Mouse (Mus musculus) brain, adult 2 months (tissue): ENCODE data around the gene Epgn.

ENCODE experiments used
- DNase-seq: peaks from one replicate; pipeline ENCODE4 v3.0.0; 2011; ENCODE audit warnings: low read depth, low spot score

The Epgn gene

GRCm38 (mm10) chr5:91027164-91027563 lies at the start of gene Epgn:
Gene Epgn, plus strand, starts transcription at chr5:91027464.
- no peak for DNase-seq

GRCm38 (mm10) chr5:90980297-90980696 lies 47.0 kb upstream of the Epgn start:
- DNase-seq: peak; percentile 35

- no peak for DNase-seq
Measured at GRCm38 (mm10) chr5:90987605-90988004, 39.7 kb upstream of the Epgn start.

- DNase-seq: no peak
Measured at GRCm38 (mm10) chr5:90988149-90988548, 39.1 kb upstream of the Epgn start.

- no peak for DNase-seq
Measured at GRCm38 (mm10) chr5:90988592-90988991, 38.7 kb upstream of the Epgn start.

GRCm38 (mm10) chr5:90999942-91000341 lies 27.3 kb upstream of the Epgn start:
- no peak for DNase-seq

- no peak for DNase-seq
Measured at GRCm38 (mm10) chr5:91015216-91015615, 12.0 kb upstream of the Epgn start.

GRCm38 (mm10) chr5:91023114-91023513 lies 4.2 kb upstream of the Epgn start:
- no peak for DNase-seq

GRCm38 (mm10) chr5:91027840-91028239 lies 576 bp downstream of the Epgn start:
- DNase-seq: no peak

GRCm38 (mm10) chr5:91030629-91031028 lies 3.4 kb downstream of the Epgn start:
- peak; percentile 12 for DNase-seq

- DNase-seq: no peak
Measured at GRCm38 (mm10) chr5:91035341-91035740, 8.1 kb downstream of the Epgn start.

GRCm38 (mm10) chr5:91036628-91037027 lies 9.4 kb downstream of the Epgn start:
- DNase-seq: no peak

- DNase-seq: no peak
Measured at GRCm38 (mm10) chr5:91037756-91038155, 10.5 kb downstream of the Epgn start.

- DNase-seq: peak; percentile 33
Measured at GRCm38 (mm10) chr5:91038547-91038946, 11.3 kb downstream of the Epgn start.

GRCm38 (mm10) chr5:91038963-91039362 lies 11.7 kb downstream of the Epgn start:
- no peak for DNase-seq

- no peak for DNase-seq
Measured at GRCm38 (mm10) chr5:91047987-91048386, 20.7 kb downstream of the Epgn start.

GRCm38 (mm10) chr5:91048397-91048796 lies 21.1 kb downstream of the Epgn start:
- DNase-seq: no peak

- DNase-seq: no peak
Measured at GRCm38 (mm10) chr5:91072340-91072739, 45.1 kb downstream of the Epgn start.

- DNase-seq: no peak
Measured at GRCm38 (mm10) chr5:91073626-91074025, 46.4 kb downstream of the Epgn start.

GRCm38 (mm10) chr5:91074026-91074425 lies 46.8 kb downstream of the Epgn start:
- DNase-seq: no peak

- DNase-seq: peak; percentile 12
Measured at GRCm38 (mm10) chr5:91074450-91074950, 47.2 kb downstream of the Epgn start, which contains the start of gene Ereg. Gene Ereg, plus strand, starts transcription at chr5:91074622.

GRCm38 (mm10) chr5:91075021-91075420 lies 47.8 kb downstream of the Epgn start:
- no peak for DNase-seq

GRCm38 (mm10) chr5:91083016-91083415 lies 55.8 kb downstream of the Epgn start:
- peak; percentile 75 for DNase-seq
